Mouse (Mus musculus) MEL (cell line): ENCODE measurements around the gene Sfpq. TPM values are rescaled to one million over a fixed set of nuclear protein-coding genes. Genes with fewer than 3 reads are reported as not detected.
"Not testable (repeated sequence)": the region's sequence is repeated elsewhere in the genome, so short reads cannot be mapped to it uniquely, and the experiment has no call there.

Experiments used
- DNase-seq: peaks from one replicate; pipeline ENCODE4 v3.0.0; 2011; ENCODE audit warnings: low read depth, low spot score
- H3K27ac ChIP-seq: 2 replicates; pipeline ENCODE4 v1.5.1; 2012; ENCODE audit warnings: low read depth, mild to moderate bottlenecking, control low read depth, low read length, moderate library complexity; ENCODE audit not compliant: control insufficient read depth
- H3K27me3 ChIP-seq, 2 experiments: fragments of 150-350 bp in 1 of 2; sonication (generic) in 1 of 2; 2 replicates each; pipeline ENCODE4 v1.6.1; 2012; ENCODE audit warnings: low read length in 2 of 2, mild to moderate bottlenecking in 2 of 2, improper control_type of control experiment in 1 of 2, moderate library complexity in 1 of 2; ENCODE audit not compliant: insufficient read depth in 2 of 2, control insufficient read depth in 1 of 2
- H3K36me3 ChIP-seq, 2 experiments: 2 replicates each; pipeline ENCODE4 v1.6.1; 2012 to 2014; ENCODE audit warnings: low read length in 2 of 2, improper control_type of control experiment in 1 of 2, inconsistent platforms in 1 of 2, mild to moderate bottlenecking in 1 of 2; ENCODE audit not compliant: insufficient read depth in 2 of 2, control insufficient read depth in 1 of 2
- H3K4me1 ChIP-seq, 2 experiments: fragments of 150-350 bp in 1 of 2; sonication (generic) in 1 of 2; 2 replicates each; pipeline ENCODE4 v1.6.1; 2012; ENCODE audit warnings: low read length in 2 of 2, improper control_type of control experiment in 1 of 2, mild to moderate bottlenecking in 1 of 2; ENCODE audit not compliant: insufficient read depth in 2 of 2, control insufficient read depth in 1 of 2
- H3K4me3 ChIP-seq, 2 experiments: fragments of 150-350 bp in 1 of 2; sonication (generic) in 1 of 2; 2 replicates each; pipeline ENCODE4 v1.5.1; 2012; ENCODE audit warnings: low read depth in 2 of 2, low read length in 2 of 2, mild to moderate bottlenecking in 2 of 2, moderate library complexity in 2 of 2, control low read depth in 1 of 2, improper control_type of control experiment in 1 of 2; ENCODE audit not compliant: control insufficient read depth in 1 of 2, insufficient read depth in 1 of 2
- H3K79me2 ChIP-seq: 2 replicates; pipeline ENCODE4 v1.6.1; 2012; ENCODE audit warnings: mild to moderate bottlenecking, low read length, moderate library complexity; ENCODE audit not compliant: control insufficient read depth, poor library complexity, insufficient read depth
- H3K9ac ChIP-seq: 2 replicates; pipeline ENCODE4 v1.6.1; 2012; ENCODE audit warnings: low read depth, mild to moderate bottlenecking, control low read depth, low read length, moderate library complexity; ENCODE audit not compliant: control insufficient read depth, poor library complexity, severe bottlenecking
- H3K9me3 ChIP-seq: fragments of 150-350 bp; sonication (generic); replicated peaks from 2 replicates; pipeline ENCODE4 v1.6.1; 2012; ENCODE audit warnings: mild to moderate bottlenecking, low read length, improper control_type of control experiment, moderate library complexity; ENCODE audit not compliant: insufficient read depth
- BHLHE40 ChIP-seq: IDR thresholded peaks from 2 replicates; pipeline ENCODE4 v1.6.1; 2012; ENCODE audit warnings: low read depth, mild to moderate bottlenecking, inconsistent platforms, low read length, improper control_type of control experiment, borderline replicate concordance
- CHD2 ChIP-seq: IDR thresholded peaks from 2 replicates; pipeline ENCODE4 v1.6.1; 2011; ENCODE audit warnings: low read length, improper control_type of control experiment
- CTCF ChIP-seq, 3 experiments: IDR thresholded peaks in 2 of 3; conservative IDR thresholded peaks in 1 of 3; 2 replicates each; pipeline ENCODE4 v1.5.1; 2011 to 2012; ENCODE audit warnings: low read length in 3 of 3, low read depth in 2 of 3, mild to moderate bottlenecking in 2 of 3, improper control_type of control experiment in 1 of 3, inconsistent platforms in 1 of 3, mixed read lengths in 1 of 3, moderate library complexity in 1 of 3; ENCODE audit not compliant: control insufficient read depth in 1 of 3, insufficient read depth in 1 of 3, poor library complexity in 1 of 3, severe bottlenecking in 1 of 3
- E2F4 ChIP-seq: IDR thresholded peaks from 2 replicates; pipeline ENCODE4 v1.6.1; 2011; ENCODE audit warnings: low read depth, low read length, improper control_type of control experiment, borderline replicate concordance
- ELF1 ChIP-seq: IDR thresholded peaks from 2 replicates; pipeline ENCODE4 v1.6.1; 2014; ENCODE audit warnings: low read depth, mild to moderate bottlenecking, inconsistent platforms, low read length, improper control_type of control experiment, moderate library complexity
- EP300 ChIP-seq, 2 experiments: IDR thresholded peaks; 2 replicates each; pipeline ENCODE4 v1.6.1; 2011; ENCODE audit warnings: improper control_type of control experiment in 2 of 2, low read length in 2 of 2, low read depth in 1 of 2, mild to moderate bottlenecking in 1 of 2
- HCFC1 ChIP-seq: IDR thresholded peaks from 2 replicates; pipeline ENCODE4 v1.6.1; 2012; ENCODE audit warnings: low read depth, mild to moderate bottlenecking, inconsistent platforms, low read length, improper control_type of control experiment, moderate library complexity
- MAFK ChIP-seq: IDR thresholded peaks from 2 replicates; pipeline ENCODE4 v1.6.1; 2011; ENCODE audit warnings: low read depth, mild to moderate bottlenecking, low read length, improper control_type of control experiment, borderline replicate concordance
- MAX ChIP-seq: IDR thresholded peaks from 2 replicates; pipeline ENCODE4 v1.6.1; 2011; ENCODE audit warnings: low read length, improper control_type of control experiment
- MXI1 ChIP-seq: IDR thresholded peaks from 2 replicates; pipeline ENCODE4 v1.6.1; 2011; ENCODE audit warnings: mild to moderate bottlenecking, low read depth, low read length, improper control_type of control experiment
- MYB ChIP-seq: IDR thresholded peaks from 2 replicates; pipeline ENCODE4 v1.6.1; 2011; ENCODE audit warnings: mild to moderate bottlenecking, low read depth, low read length, improper control_type of control experiment
- POLR2A ChIP-seq, 2 experiments: IDR thresholded peaks; 2 replicates each; pipeline ENCODE4 v1.6.1; 2011 to 2012; ENCODE audit warnings: low read length in 2 of 2, mild to moderate bottlenecking in 2 of 2, control low read depth in 1 of 2, improper control_type of control experiment in 1 of 2, low read depth in 1 of 2, moderate library complexity in 1 of 2; ENCODE audit not compliant: control insufficient read depth in 1 of 2, insufficient read depth in 1 of 2, poor library complexity in 1 of 2
- RAD21 ChIP-seq: IDR thresholded peaks from 2 replicates; pipeline ENCODE4 v1.6.1; 2011; ENCODE audit warnings: mild to moderate bottlenecking, low read depth, low read length, improper control_type of control experiment
- RCOR1 ChIP-seq: IDR thresholded peaks from 2 replicates; pipeline ENCODE4 v1.6.1; 2012; ENCODE audit warnings: low read depth, mild to moderate bottlenecking, inconsistent platforms, low read length, improper control_type of control experiment
- SIN3A ChIP-seq: IDR thresholded peaks from 2 replicates; pipeline ENCODE4 v1.6.1; 2012; ENCODE audit warnings: low read length, improper control_type of control experiment, inconsistent platforms
- SMC3 ChIP-seq: IDR thresholded peaks from 2 replicates; pipeline ENCODE4 v1.6.1; 2011; ENCODE audit warnings: low read depth, low read length, improper control_type of control experiment
- TAL1 ChIP-seq: IDR thresholded peaks from 2 replicates; pipeline ENCODE4 v1.6.1; 2012; ENCODE audit warnings: mild to moderate bottlenecking, inconsistent platforms, low read length, moderate library complexity, mixed read lengths
- TBP ChIP-seq: IDR thresholded peaks from 2 replicates; pipeline ENCODE4 v1.8.0; 2011; ENCODE audit warnings: low read depth, low read length, improper control_type of control experiment
- TCF12 ChIP-seq: IDR thresholded peaks from 2 replicates; pipeline ENCODE4 v1.6.1; 2014; ENCODE audit warnings: low read depth, mild to moderate bottlenecking, inconsistent platforms, low read length, improper control_type of control experiment, moderate library complexity
- USF2 ChIP-seq, 2 experiments: IDR thresholded peaks; 2 replicates each; pipeline ENCODE4 v1.6.1; 2011 to 2012; ENCODE audit warnings: improper control_type of control experiment in 2 of 2, low read length in 2 of 2, borderline replicate concordance in 1 of 2, inconsistent platforms in 1 of 2, low read depth in 1 of 2, mild to moderate bottlenecking in 1 of 2; ENCODE audit not compliant: insufficient read depth in 1 of 2
- ZC3H11A ChIP-seq: IDR thresholded peaks from 2 replicates; pipeline ENCODE4 v1.6.1; 2012; ENCODE audit warnings: low read depth, mild to moderate bottlenecking, inconsistent platforms, low read length, improper control_type of control experiment
- ZKSCAN1 ChIP-seq: IDR thresholded peaks from 2 replicates; pipeline ENCODE4 v1.6.1; 2012; ENCODE audit warnings: low read depth, mild to moderate bottlenecking, inconsistent platforms, low read length, improper control_type of control experiment, moderate library complexity
- ZNF384 ChIP-seq: IDR thresholded peaks from 2 replicates; pipeline ENCODE4 v1.6.1; 2012; ENCODE audit warnings: low read depth, mild to moderate bottlenecking, inconsistent platforms, low read length, improper control_type of control experiment
- polyA plus RNA-seq, 2 experiments: library from polyadenylated mRNA; stranded (reverse) in 1 of 2; unstranded in 1 of 2; fragments of >175 nt in 1 of 2; fragments of >200 nt in 1 of 2; gene quantifications; 2 replicates each; pipeline versions ENCODE4 v1.2.1 to v1.2.4; 2012; ENCODE audit warnings: low replicate concordance in 2 of 2, low read depth in 1 of 2; ENCODE audit not compliant: insufficient read length in 2 of 2, insufficient read depth in 1 of 2, missing spikeins in 1 of 2
- total RNA-seq: library from RNA; depleted of rRNA; stranded (reverse); fragments of 300-350 nt; gene quantifications from 2 replicates; pipeline ENCODE4 v1.2.3, GENCODE M21; 2012

The Sfpq gene
- total and polyA plus RNA-seq, 3 experiments: 100 to 366 (median 259) TPM

DNA sequence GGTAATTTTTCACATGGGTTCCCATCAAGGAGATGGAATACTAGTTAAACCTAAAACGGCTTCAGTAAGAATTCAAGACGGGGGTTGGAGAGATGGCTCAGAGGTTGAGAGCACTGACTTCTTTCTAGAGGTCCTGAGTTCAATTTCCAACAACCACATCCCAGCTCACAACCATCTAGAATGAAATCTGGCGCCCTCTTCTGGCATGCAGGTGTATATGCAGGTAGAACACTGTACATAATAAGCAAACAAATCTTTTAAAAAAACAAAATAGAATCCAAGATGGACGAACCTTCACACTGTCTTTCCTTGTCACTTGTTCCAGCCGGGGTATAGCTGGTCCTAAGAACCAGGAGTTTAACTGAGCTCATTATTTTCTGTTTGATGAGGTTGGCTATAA lies 28.8 kb upstream of the Sfpq start:
- H3K9ac ChIP-seq: no peak overlapping the region
- no peaks in the 10 kb centered on the region for H3K79me2 ChIP-seq
- peak; percentile 84 for DNase-seq
- no peak overlapping the region for H3K4me3 ChIP-seq
- 0 out of 4 replicates have a peak, but pooled peaks cover 0 to 6% of the 10 kb centered on the region in 2 experiments for H3K4me1 ChIP-seq
- no peaks in the 10 kb centered on the region for H3K36me3 ChIP-seq
- H3K27me3 ChIP-seq: no peaks in the 10 kb centered on the region; a peak in 1 of 4 replicates
- H3K27ac ChIP-seq: no peak overlapping the region
- no peaks in the 10 kb centered on the region for H3K9me3 ChIP-seq
- no peak for TF ChIP-seq E2F4
- no peak for TF ChIP-seq CHD2
- TF ChIP-seq SMC3: peak; percentile 58
- TF ChIP-seq ZC3H11A: peak; percentile 45; the same call in 1 of the 2 replicates
- TF ChIP-seq CTCF (IDR thresholded peaks at IDR 0.05 in 2 of 3, conservative IDR thresholded peaks at IDR 0.05 in 1 of 3; ENCODE audit: control insufficient read depth in 1 of 3, insufficient read depth in 1 of 3, low read depth in 2 of 3, low read length in 3 of 3, poor library complexity in 1 of 3, severe bottlenecking in 1 of 3): peak; percentile 57 to 83 (median 75)
- TF ChIP-seq RCOR1: no peak
- peak; percentile 52 for TF ChIP-seq RAD21
- TF ChIP-seq MAX: no peak
- 0 out of 2 replicates have a peak, but pooled peaks have one; percentile 17 for TF ChIP-seq BHLHE40
- peak; percentile 65 for TF ChIP-seq ZNF384

DNA sequence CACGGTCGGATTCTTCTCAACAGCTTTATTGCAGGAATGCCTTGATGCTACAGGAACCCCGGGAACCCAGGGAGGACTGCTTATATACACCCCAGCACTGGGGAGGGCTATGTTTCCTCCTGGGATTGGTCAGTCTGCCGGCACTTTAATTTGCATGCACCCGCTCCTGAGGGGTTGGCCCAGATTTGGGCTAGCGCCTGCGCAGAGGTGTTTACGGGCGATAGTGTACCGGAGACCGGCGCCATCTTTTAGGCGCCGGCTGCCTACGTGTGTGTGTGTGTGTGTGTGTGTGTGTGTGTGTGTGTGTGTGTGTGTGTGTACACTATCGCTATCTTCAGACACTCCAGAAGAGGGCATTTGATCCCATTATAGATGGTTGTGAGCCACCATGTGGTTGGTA lies 21.8 kb upstream of the Sfpq start:
- not testable (repeated sequence) for H3K36me3 ChIP-seq, H3K4me3 ChIP-seq, H3K27ac ChIP-seq, H3K9ac ChIP-seq, H3K79me2 ChIP-seq, H3K9me3 ChIP-seq, DNase-seq, H3K4me1 ChIP-seq, H3K27me3 ChIP-seq

DNA sequence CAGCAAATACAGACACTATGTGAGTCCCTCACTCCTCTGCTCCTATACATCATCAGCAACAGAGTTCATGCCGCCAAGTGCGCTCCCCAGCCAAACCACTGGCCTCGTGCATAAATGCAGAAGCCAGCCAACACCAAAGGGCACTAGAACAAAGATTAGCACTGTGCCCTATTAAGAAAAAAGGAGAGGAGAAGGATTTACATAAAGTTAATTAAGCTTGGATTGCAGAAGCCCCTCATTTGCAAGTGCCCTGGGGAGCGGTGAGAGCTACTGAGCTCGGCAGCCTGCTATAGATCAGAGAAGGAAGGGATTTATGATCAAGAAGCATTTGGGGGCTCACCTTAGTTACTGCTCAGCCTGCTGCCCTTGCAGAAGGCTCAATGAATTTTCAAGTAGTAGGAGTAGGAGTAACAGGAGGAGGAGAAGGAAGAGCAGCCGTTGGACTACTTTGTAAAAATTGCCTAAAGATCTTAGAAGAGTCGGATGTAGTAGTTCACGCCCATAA lies 20.5 kb upstream of the Sfpq start:
- Histone ChIP-seq H3K36me3 (no peaks in the 10 kb centered on the region), H3K27ac (no peak overlapping the region), H3K4me3 (no peak overlapping the region), H3K4me1 (0 out of 4 replicates have a peak, but pooled peaks cover 0 to 2% of the 10 kb centered on the region in 2 experiments), H3K9me3 (no peaks in the 10 kb centered on the region), H3K27me3 (peaks cover 1 to 5% of the 10 kb centered on the region in 2 experiments), H3K9ac (no peak overlapping the region), H3K79me2 (no peaks in the 10 kb centered on the region)
- no peak for DNase-seq
- TF ChIP-seq HCFC1 (no peak), TAL1 (no peak), ZKSCAN1 (no peak), MXI1 (no peak), SIN3A (no peak), ZC3H11A (no peak), POLR2A (IDR thresholded peaks at IDR 0.05; ENCODE audit: control insufficient read depth in 1 of 2, insufficient read depth in 1 of 2, low read depth in 1 of 2, low read length in 2 of 2, poor library complexity in 1 of 2) (no peak), TBP (no peak), SMC3 (no peak), MYB (no peak), TCF12 (no peak), BHLHE40 (no peak), RCOR1 (no peak), ELF1 (no peak), MAFK (no peak), USF2 (IDR thresholded peaks at IDR 0.05; ENCODE audit: borderline replicate concordance in 1 of 2, insufficient read depth in 1 of 2, low read depth in 1 of 2, low read length in 2 of 2) (no peak), EP300 (IDR thresholded peaks at IDR 0.05; ENCODE audit: low read depth in 1 of 2, low read length in 2 of 2) (no peak), RAD21 (no peak)
